Mouse (Mus musculus) embryonic facial prominence, embryonic 15.5 days (tissue): Measurements from ENCODE around the gene Prb1. TPM values are rescaled to one million over a fixed set of nuclear protein-coding genes. Genes with fewer than 3 reads are reported as not detected.
"Not testable (repeated sequence)": the region's sequence is repeated elsewhere in the genome, so short reads cannot be mapped to it uniquely, and the experiment has no call there.

Experiments
- ATAC-seq: fragments of 200-750 bp; cut with Nextera tagmentation; 2 replicates; pipeline ENCODE4 v1.8.0; 2017; ENCODE audit warnings: low read depth, moderate TSS enrichment; ENCODE audit not compliant: insufficient number of reproducible peaks, low FRiP score, low TSS enrichment
- H3K27ac ChIP-seq: fragments of 300-500 bp; sonication (generic); replicated peaks from 2 replicates; pipeline ENCODE4 v1.5.1; 2015; ENCODE audit warnings: mild to moderate bottlenecking, inconsistent platforms
- H3K27me3 ChIP-seq: fragments of 300-500 bp; sonication (generic); 2 replicates; pipeline ENCODE4 v1.6.1; 2015; ENCODE audit warnings: inconsistent platforms
- H3K36me3 ChIP-seq: fragments of 300-500 bp; sonication (generic); 2 replicates; pipeline ENCODE4 v1.6.1; 2015; ENCODE audit warnings: mild to moderate bottlenecking, inconsistent platforms
- H3K4me1 ChIP-seq: fragments of 300-500 bp; sonication (generic); 2 replicates; pipeline ENCODE4 v1.6.1; 2015; ENCODE audit warnings: inconsistent platforms
- H3K4me2 ChIP-seq: fragments of 300-500 bp; sonication (generic); replicated peaks from 2 replicates; pipeline ENCODE4 v1.6.1; 2015; ENCODE audit warnings: mild to moderate bottlenecking, inconsistent platforms
- H3K4me3 ChIP-seq: fragments of 300-500 bp; sonication (generic); replicated peaks from 2 replicates; pipeline ENCODE4 v1.5.1; 2015; ENCODE audit warnings: mild to moderate bottlenecking, inconsistent platforms
- H3K9ac ChIP-seq: fragments of 300-500 bp; sonication (generic); 2 replicates; pipeline ENCODE4 v1.6.1; 2015; ENCODE audit warnings: inconsistent platforms
- H3K9me3 ChIP-seq: fragments of 300-500 bp; sonication (generic); replicated peaks from 2 replicates; pipeline ENCODE4 v1.6.1; 2016; ENCODE audit warnings: inconsistent platforms
- polyA plus RNA-seq: library from polyadenylated mRNA; unstranded; fragments of >200 nt; fragmentation: Nextera tagmentation; extraction: Ambion mirVana; gene quantifications from 2 replicates; pipeline ENCODE4 v1.2.1, GENCODE M21; 2015

Gene Prb1
- not detected in 2 replicates for polyA plus RNA-seq

- H3K9me3 ChIP-seq, H3K9ac ChIP-seq, H3K36me3 ChIP-seq, ATAC-seq, H3K4me2 ChIP-seq, H3K4me3 ChIP-seq, H3K27me3 ChIP-seq, H3K4me1 ChIP-seq, H3K27ac ChIP-seq: not testable (repeated sequence)
These were observed at the start of gene Prb1 for GRCm38 (mm10) chr6:132210421-132210820. TSS of gene Prb1 (minus strand) at chr6:132210521.

Other genes with a start within 250 kb of the Prb1 start
- not detected in 2 replicates for gene Prpmp5, start 104.2 kb upstream of the Prb1 start, polyA plus RNA-seq
- not detected in 2 replicates for gene Gm8882, start 153.6 kb upstream of the Prb1 start, polyA plus RNA-seq